Mouse (Mus musculus) thymus, adult 2 months (tissue): ENCODE results near the gene Adam1a. TPM values are rescaled to one million over a fixed set of nuclear protein-coding genes. Genes with fewer than 3 reads are reported as not detected.

Experiments
- DNase-seq: peaks from one replicate; pipeline ENCODE4 v3.0.0; 2021
- H3K27ac ChIP-seq: fragments of 200-500 bp; 2 replicates; pipeline ENCODE4 v1.5.1; 2012; ENCODE audit warnings: low read length, control low read depth; ENCODE audit not compliant: control insufficient read depth, insufficient read depth
- H3K27me3 ChIP-seq: fragments of 200-500 bp; 2 replicates; pipeline ENCODE4 v1.6.1; 2012; ENCODE audit warnings: mild to moderate bottlenecking, low read length, moderate library complexity, mixed read lengths; ENCODE audit not compliant: control insufficient read depth, insufficient read depth
- H3K36me3 ChIP-seq: fragments of 200-500 bp; 2 replicates; pipeline ENCODE4 v1.6.1; 2012; ENCODE audit warnings: mild to moderate bottlenecking, low read length, moderate library complexity; ENCODE audit not compliant: control insufficient read depth, insufficient read depth
- H3K4me1 ChIP-seq: fragments of 200-500 bp; replicated peaks from 2 replicates; pipeline ENCODE4 v1.6.1; 2012; ENCODE audit warnings: low read length; ENCODE audit not compliant: control insufficient read depth, insufficient read depth
- H3K4me3 ChIP-seq: fragments of 200-500 bp; 2 replicates; pipeline ENCODE4 v1.5.1; 2012; ENCODE audit warnings: mild to moderate bottlenecking, low read length, control low read depth, moderate library complexity; ENCODE audit not compliant: control insufficient read depth, insufficient read depth
- CTCF ChIP-seq: fragments of 200-500 bp; IDR thresholded peaks from 2 replicates; pipeline ENCODE4 v1.5.1; 2012; ENCODE audit warnings: mild to moderate bottlenecking, control low read depth, low read length, moderate library complexity, borderline replicate concordance; ENCODE audit not compliant: control insufficient read depth, poor library complexity, insufficient read depth; ENCODE audit errors: extremely low read depth
- POLR2A ChIP-seq: fragments of 200-500 bp; IDR thresholded peaks from 2 replicates; pipeline ENCODE4 v1.6.1; 2012; ENCODE audit warnings: mild to moderate bottlenecking, low read length, control low read depth, moderate library complexity; ENCODE audit not compliant: control insufficient read depth, poor library complexity, insufficient read depth; ENCODE audit errors: extremely low read depth
- WGBS: fragments of 180-500 bp; shearing (Covaris S2); methylation state at CpG from one replicate; pipeline ENCODE4 v1.1.7; 2018; 5-methylcytosine and 5-hydroxymethylcytosine counted together
- polyA plus RNA-seq: library from polyadenylated mRNA; depleted of rRNA; stranded (reverse); fragments of >200 nt; gene quantifications from 2 replicates; pipeline ENCODE4 v1.2.3, GENCODE M21; 2012; rRNA removed

Gene Adam1a
- polyA plus RNA-seq, 1 experiment, result 6.8 TPM

GRCm38 (mm10) chr5:121474610-121475009 lies 70.7 kb downstream of the Adam1a start:
- no peak for DNase-seq
- H3K36me3 ChIP-seq, result no peaks in the 10 kb centered on the region
- no peaks in the 10 kb centered on the region for H3K4me1 ChIP-seq
- no peaks in the 10 kb centered on the region for H3K27me3 ChIP-seq
- no peak for TF ChIP-seq CTCF
- no peak for TF ChIP-seq POLR2A
- no peak overlapping the region for H3K27ac ChIP-seq
- WGBS, result 90% methylated on average over 7 of the region's 7 CpGs
- H3K4me3 ChIP-seq, result no peak overlapping the region

DNA sequence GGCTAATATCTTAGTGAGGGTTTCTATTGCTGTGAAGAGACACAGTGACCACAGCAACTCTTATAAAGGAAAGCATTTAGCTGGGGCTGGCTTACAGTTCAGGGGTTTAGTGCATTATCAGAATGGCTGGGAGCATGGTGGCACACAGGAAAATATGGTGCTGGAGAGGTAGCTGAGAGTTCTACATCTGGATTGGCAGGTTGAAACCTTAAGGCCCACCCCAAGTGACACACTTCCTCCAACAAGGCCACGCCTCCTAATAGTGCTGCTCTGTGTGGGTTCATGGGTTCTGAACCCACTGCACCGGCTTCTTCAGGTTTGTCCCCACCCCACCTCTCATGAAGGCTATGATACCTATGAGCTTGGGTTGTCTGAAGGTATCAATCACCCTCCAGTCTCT lies 72.9 kb downstream of the Adam1a start:
- Histone ChIP-seq H3K36me3 (no peaks in the 10 kb centered on the region), H3K4me3 (no peak overlapping the region), H3K4me1 (no peaks in the 10 kb centered on the region), H3K27ac (no peak overlapping the region), H3K27me3 (no peaks in the 10 kb centered on the region)
- TF ChIP-seq CTCF, result no peak
- TF ChIP-seq POLR2A, result no peak
- no peak for DNase-seq
- WGBS, result 84% methylated on average over 2 of the region's 2 CpGs

DNA sequence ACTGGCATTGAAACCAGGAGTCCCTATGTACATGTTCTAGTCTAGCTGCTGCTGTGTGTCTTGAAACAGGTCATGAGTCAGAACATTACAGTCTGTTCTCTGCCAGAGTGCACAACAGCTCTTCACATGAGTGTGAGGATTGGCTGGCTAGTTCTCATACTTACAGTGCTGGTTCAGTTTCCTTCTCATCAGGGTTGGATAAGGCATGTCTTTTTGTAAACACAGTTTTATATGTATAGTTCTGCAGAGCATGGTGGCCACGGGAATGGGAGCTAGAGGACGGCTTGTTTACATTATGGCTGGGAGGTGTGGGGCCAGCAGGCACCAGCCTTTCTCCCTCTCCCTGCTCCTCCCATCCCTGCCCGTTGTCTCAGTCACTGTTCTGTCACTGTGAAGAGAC lies 75.7 kb downstream of the Adam1a start:
- TF ChIP-seq CTCF (no peak), POLR2A (no peak)
- no peak for DNase-seq
- Histone ChIP-seq H3K36me3 (no peaks in the 10 kb centered on the region), H3K27me3 (no peaks in the 10 kb centered on the region), H3K4me1 (no peaks in the 10 kb centered on the region), H3K4me3 (no peak overlapping the region), H3K27ac (no peak overlapping the region)
- WGBS, result 70% methylated on average over 3 of the region's 3 CpGs

Other genes starting within 250 kb of the Adam1a start
- 95.3 and 117 TPM in 2 replicates for gene Trafd1, start 159.8 kb downstream of the Adam1a start, polyA plus RNA-seq
- 14.4 and 15.3 TPM in 2 replicates for gene Naa25, start 147.5 kb downstream of the Adam1a start, polyA plus RNA-seq
- 1.8 and 5.0 TPM in 2 replicates for gene Tmem116, start 93.6 kb downstream of the Adam1a start, polyA plus RNA-seq
- gene Erp29, start 93.0 kb downstream of the Adam1a start, polyA plus RNA-seq, result 45.1 and 52.7 TPM in 2 replicates
- not detected in 2 replicates for gene Adam1b, start 42.0 kb downstream of the Adam1a start, polyA plus RNA-seq
- not detected in 2 replicates for gene Gm42878, start within 50 bp of the Adam1a start, polyA plus RNA-seq
- gene Mapkapk5, start 423 bp upstream of the Adam1a start, polyA plus RNA-seq, result 38.7 and 49.3 TPM in 2 replicates
- 203 and 217 TPM in 2 replicates for gene Aldh2, start 48.3 kb upstream of the Adam1a start, polyA plus RNA-seq
- 3.9 and 8.8 TPM in 2 replicates for gene Acad12, start 73.5 kb upstream of the Adam1a start, polyA plus RNA-seq
- gene Acad10, start 115.0 kb upstream of the Adam1a start, polyA plus RNA-seq, result 7.2 and 8.2 TPM in 2 replicates
- gene Brap, start 115.1 kb upstream of the Adam1a start, polyA plus RNA-seq, result 38.7 and 46.9 TPM in 2 replicates
- 205 and 216 TPM in 2 replicates for gene Atxn2, start 165.9 kb upstream of the Adam1a start, polyA plus RNA-seq